Mouse (Mus musculus): Measurements from ENCODE around the gene Stx19. TPM values are rescaled to one million over a fixed set of nuclear protein-coding genes. Genes with fewer than 3 reads are reported as not detected.

Stx19 gene
- polyA plus RNA-seq (2014; fragmentation: Nextera tagmentation; extraction: Ambion mirVana) = 0.29 and 0.31 TPM in 2 replicates

DNA sequence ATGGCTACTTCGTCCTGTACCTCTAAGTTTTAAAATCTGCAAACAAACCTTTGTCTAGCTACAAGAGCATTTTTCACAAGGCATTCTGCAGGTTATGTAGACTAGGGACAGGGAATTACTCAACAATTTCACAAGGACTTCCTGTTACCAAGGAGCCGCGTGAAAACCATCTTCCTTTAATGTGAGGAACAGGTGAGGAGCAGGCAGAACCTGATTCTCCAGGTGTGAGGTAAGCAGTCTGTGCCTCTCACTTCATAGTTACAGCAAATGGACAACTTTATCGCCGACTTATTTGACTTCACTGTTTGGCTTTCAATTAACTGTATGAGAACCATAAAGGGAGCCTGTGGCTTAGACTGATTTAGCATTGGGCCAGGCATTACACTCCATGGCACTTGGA is at the start of gene Stx19:
Gene Stx19, plus strand, starts transcription at position 186 of the 400 bp plus-strand sequence.
- Histone ChIP-seq H3K4me2 (ENCODE audit: low read depth, low read length, severe bottlenecking) (no peak within 1 kb of the TSS), H3K27me3 (ENCODE audit: control insufficient read depth, insufficient read depth, low read length) (no peaks in the 10 kb centered on the region), H3K4me3 (ENCODE audit: low read depth, low read length) (no peak within 1 kb of the TSS), H3K9ac (ENCODE audit: low read length) (no peak within 1 kb of the TSS), H3K27ac (ENCODE audit: low read depth, low read length) (no peak within 1 kb of the TSS), H3K9me3 (ENCODE audit: control insufficient read depth, low read length) (no peaks in the 10 kb centered on the region), H3K36me3 (ENCODE audit: control insufficient read depth, insufficient read depth, low read length) (no peaks in the 10 kb centered on the region), H3K4me1 (replicated peaks; ENCODE audit: control insufficient read depth, insufficient read depth, low read length) (no peaks in the 10 kb centered on the region)
- DNase-seq (ENCODE audit: low spot score) (no peak), ATAC-seq (replicated peaks; ENCODE audit: low FRiP score) (no peak)
- 86% methylated on average over 5 of the region's 5 CpGs for WGBS

GRCm38 (mm10) chr16:62773462-62773861 is 41.0 kb upstream of the Stx19 start:
- H3K27me3 ChIP-seq (ENCODE audit: control insufficient read depth, insufficient read depth, low read length) = no peaks in the 10 kb centered on the region
- H3K36me3 ChIP-seq (ENCODE audit: control insufficient read depth, insufficient read depth, low read length) = no peaks in the 10 kb centered on the region
- 81% methylated on average over 4 of the region's 4 CpGs for WGBS
- H3K27ac ChIP-seq (ENCODE audit: low read depth, low read length) = no peak overlapping the region
- H3K9me3 ChIP-seq (ENCODE audit: control insufficient read depth, low read length) = no peaks in the 10 kb centered on the region
- no peak for DNase-seq (ENCODE audit: low spot score)
- no peaks in the 10 kb centered on the region for H3K4me1 ChIP-seq (replicated peaks; ENCODE audit: control insufficient read depth, insufficient read depth, low read length)
- H3K9ac ChIP-seq (ENCODE audit: low read length) = no peak overlapping the region
- H3K4me3 ChIP-seq (ENCODE audit: low read depth, low read length) = no peak overlapping the region
- ATAC-seq (replicated peaks; ENCODE audit: low FRiP score) = no peak
- no peak overlapping the region for H3K4me2 ChIP-seq (ENCODE audit: low read depth, low read length, severe bottlenecking)

GRCm38 (mm10) chr16:62776034-62776433 is 38.4 kb upstream of the Stx19 start:
- WGBS = 87% methylated on average over 11 of the region's 11 CpGs
- Histone ChIP-seq H3K4me2 (ENCODE audit: low read depth, low read length, severe bottlenecking) (no peak overlapping the region), H3K4me3 (ENCODE audit: low read depth, low read length) (no peak overlapping the region), H3K27ac (ENCODE audit: low read depth, low read length) (no peak overlapping the region), H3K9ac (ENCODE audit: low read length) (no peak overlapping the region), H3K4me1 (replicated peaks; ENCODE audit: control insufficient read depth, insufficient read depth, low read length) (no peaks in the 10 kb centered on the region), H3K36me3 (ENCODE audit: control insufficient read depth, insufficient read depth, low read length) (no peaks in the 10 kb centered on the region), H3K9me3 (ENCODE audit: control insufficient read depth, low read length) (no peaks in the 10 kb centered on the region), H3K27me3 (ENCODE audit: control insufficient read depth, insufficient read depth, low read length) (no peaks in the 10 kb centered on the region)
- no peak for ATAC-seq (replicated peaks; ENCODE audit: low FRiP score)
- no peak for DNase-seq (ENCODE audit: low spot score)

DNA sequence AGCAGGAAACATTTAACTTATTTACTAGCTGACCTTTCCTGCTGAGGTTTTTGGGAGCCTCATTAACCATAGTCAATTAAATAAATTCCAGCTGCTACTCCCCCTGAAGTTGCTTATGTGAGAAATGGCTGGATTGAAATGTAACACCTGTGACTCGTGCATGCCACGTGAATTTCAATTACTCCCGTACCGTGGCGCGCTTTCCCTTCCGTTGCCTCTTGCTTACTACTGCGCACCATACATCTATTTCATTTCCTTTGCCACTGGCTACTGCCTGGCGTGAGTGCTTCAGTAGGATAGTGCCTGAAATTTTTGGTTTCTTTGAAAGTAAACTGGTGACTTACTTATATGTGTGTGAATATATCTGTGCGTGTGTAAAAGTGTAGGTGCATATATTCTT is 36.2 kb upstream of the Stx19 start:
- no peak for ATAC-seq (replicated peaks; ENCODE audit: low FRiP score)
- Histone ChIP-seq H3K27ac (ENCODE audit: low read depth, low read length) (no peak overlapping the region), H3K9ac (ENCODE audit: low read length) (no peak overlapping the region), H3K4me2 (ENCODE audit: low read depth, low read length, severe bottlenecking) (no peak overlapping the region), H3K4me3 (ENCODE audit: low read depth, low read length) (no peak overlapping the region), H3K36me3 (ENCODE audit: control insufficient read depth, insufficient read depth, low read length) (no peaks in the 10 kb centered on the region), H3K4me1 (replicated peaks; ENCODE audit: control insufficient read depth, insufficient read depth, low read length) (no peaks in the 10 kb centered on the region), H3K9me3 (ENCODE audit: control insufficient read depth, low read length) (no peaks in the 10 kb centered on the region), H3K27me3 (ENCODE audit: control insufficient read depth, insufficient read depth, low read length) (no peaks in the 10 kb centered on the region)
- no peak for DNase-seq (ENCODE audit: low spot score)
- whole genome bisulfite sequencing = 69% methylated on average over 10 of the region's 10 CpGs

DNA sequence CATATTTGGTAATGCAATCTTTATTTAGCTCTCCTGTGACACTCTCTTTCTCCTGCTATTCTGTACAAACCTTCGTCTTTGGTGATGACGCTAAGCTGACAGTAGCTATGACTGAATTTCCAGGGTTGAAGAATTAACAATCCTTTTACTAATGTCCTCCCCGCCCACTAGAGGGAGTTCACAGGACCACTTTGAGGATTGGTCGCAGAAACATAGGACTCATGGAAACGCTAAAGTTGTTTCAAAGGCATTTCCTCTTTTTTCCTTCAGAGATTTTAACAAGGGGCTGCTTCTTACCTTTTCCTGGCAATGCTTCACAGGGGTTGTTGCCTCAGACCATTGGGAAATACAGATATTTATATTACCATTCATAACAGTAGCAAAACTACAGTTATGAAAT is 32.2 kb upstream of the Stx19 start:
- Histone ChIP-seq H3K36me3 (ENCODE audit: control insufficient read depth, insufficient read depth, low read length) (no peaks in the 10 kb centered on the region), H3K9me3 (ENCODE audit: control insufficient read depth, low read length) (no peaks in the 10 kb centered on the region), H3K27ac (ENCODE audit: low read depth, low read length) (no peak overlapping the region), H3K27me3 (ENCODE audit: control insufficient read depth, insufficient read depth, low read length) (no peaks in the 10 kb centered on the region), H3K4me3 (ENCODE audit: low read depth, low read length) (no peak overlapping the region), H3K4me2 (ENCODE audit: low read depth, low read length, severe bottlenecking) (no peak overlapping the region), H3K9ac (ENCODE audit: low read length) (no peak overlapping the region), H3K4me1 (replicated peaks; ENCODE audit: control insufficient read depth, insufficient read depth, low read length) (0 out of 2 replicates have a peak, but pooled peaks cover 3% of the 10 kb centered on the region)
- 65% methylated on average over 5 of the region's 5 CpGs for WGBS
- ATAC-seq (replicated peaks; ENCODE audit: low FRiP score) (no peak), DNase-seq (ENCODE audit: low spot score) (no peak)

GRCm38 (mm10) chr16:62786621-62787331 is 27.7 kb upstream of the Stx19 start, which contains the start of gene Nsun3:
Gene Nsun3 (minus strand): TSS chr16:62786818.
- Histone ChIP-seq H3K36me3 (ENCODE audit: control insufficient read depth, insufficient read depth, low read length) (no peaks in the 10 kb centered on the region), H3K9me3 (ENCODE audit: control insufficient read depth, low read length) (no peaks in the 10 kb centered on the region), H3K4me3 (ENCODE audit: low read depth, low read length) (peak within 1 kb of the TSS; percentile 74), H3K4me2 (ENCODE audit: low read depth, low read length, severe bottlenecking) (peak within 1 kb of the TSS; percentile 60), H3K27ac (ENCODE audit: low read depth, low read length) (peak within 1 kb of the TSS; percentile 64; the same call in 1 of the 2 replicates), H3K4me1 (replicated peaks; ENCODE audit: control insufficient read depth, insufficient read depth, low read length) (0 out of 2 replicates have a peak, but pooled peaks cover 3% of the 10 kb centered on the region), H3K9ac (ENCODE audit: low read length) (peak within 1 kb of the TSS; percentile 84), H3K27me3 (ENCODE audit: control insufficient read depth, insufficient read depth, low read length) (no peaks in the 10 kb centered on the region)
- WGBS = 4% methylated on average over 41 of the region's 41 CpGs
- ATAC-seq (replicated peaks; ENCODE audit: low FRiP score) (peak; percentile 95), DNase-seq (ENCODE audit: low spot score) (peak; percentile 94)

GRCm38 (mm10) chr16:62796608-62797007 is 17.9 kb upstream of the Stx19 start:
- Histone ChIP-seq H3K36me3 (ENCODE audit: control insufficient read depth, insufficient read depth, low read length) (no peaks in the 10 kb centered on the region), H3K27ac (ENCODE audit: low read depth, low read length) (no peak overlapping the region), H3K27me3 (ENCODE audit: control insufficient read depth, insufficient read depth, low read length) (no peaks in the 10 kb centered on the region), H3K4me1 (replicated peaks; ENCODE audit: control insufficient read depth, insufficient read depth, low read length) (no peaks in the 10 kb centered on the region), H3K4me3 (ENCODE audit: low read depth, low read length) (no peak overlapping the region), H3K4me2 (ENCODE audit: low read depth, low read length, severe bottlenecking) (no peak overlapping the region), H3K9me3 (ENCODE audit: control insufficient read depth, low read length) (no peaks in the 10 kb centered on the region), H3K9ac (ENCODE audit: low read length) (no peak overlapping the region)
- DNase-seq (ENCODE audit: low spot score) (no peak), ATAC-seq (replicated peaks; ENCODE audit: low FRiP score) (no peak)
- WGBS = 83% methylated on average over 1 of the region's 1 CpGs

GRCm38 (mm10) chr16:62798808-62799207 is 15.7 kb upstream of the Stx19 start:
- H3K4me2 ChIP-seq (ENCODE audit: low read depth, low read length, severe bottlenecking) = no peak overlapping the region
- DNase-seq (ENCODE audit: low spot score) (no peak), ATAC-seq (replicated peaks; ENCODE audit: low FRiP score) (no peak)
- H3K27ac ChIP-seq (ENCODE audit: low read depth, low read length) = no peak overlapping the region
- H3K36me3 ChIP-seq (ENCODE audit: control insufficient read depth, insufficient read depth, low read length) = no peaks in the 10 kb centered on the region
- H3K4me3 ChIP-seq (ENCODE audit: low read depth, low read length) = no peak overlapping the region
- H3K9ac ChIP-seq (ENCODE audit: low read length) = no peak overlapping the region
- H3K4me1 ChIP-seq (replicated peaks; ENCODE audit: control insufficient read depth, insufficient read depth, low read length) = no peaks in the 10 kb centered on the region
- H3K27me3 ChIP-seq (ENCODE audit: control insufficient read depth, insufficient read depth, low read length) = no peaks in the 10 kb centered on the region
- no peaks in the 10 kb centered on the region for H3K9me3 ChIP-seq (ENCODE audit: control insufficient read depth, low read length)
- WGBS = 94% methylated on average over 3 of the region's 3 CpGs

GRCm38 (mm10) chr16:62799426-62799825 is 15.1 kb upstream of the Stx19 start:
- no peaks in the 10 kb centered on the region for H3K27me3 ChIP-seq (ENCODE audit: control insufficient read depth, insufficient read depth, low read length)
- no peaks in the 10 kb centered on the region for H3K9me3 ChIP-seq (ENCODE audit: control insufficient read depth, low read length)
- ATAC-seq (replicated peaks; ENCODE audit: low FRiP score) = no peak
- no peak overlapping the region for H3K4me2 ChIP-seq (ENCODE audit: low read depth, low read length, severe bottlenecking)
- H3K4me3 ChIP-seq (ENCODE audit: low read depth, low read length) = no peak overlapping the region
- H3K9ac ChIP-seq (ENCODE audit: low read length) = no peak overlapping the region
- H3K4me1 ChIP-seq (replicated peaks; ENCODE audit: control insufficient read depth, insufficient read depth, low read length) = no peaks in the 10 kb centered on the region
- H3K27ac ChIP-seq (ENCODE audit: low read depth, low read length) = no peak overlapping the region
- 89% methylated on average over 4 of the region's 4 CpGs for WGBS
- DNase-seq (ENCODE audit: low spot score) = no peak
- no peaks in the 10 kb centered on the region for H3K36me3 ChIP-seq (ENCODE audit: control insufficient read depth, insufficient read depth, low read length)

All from forebrain, embryonic 11.5 days (tissue).